Mouse (Mus musculus) lung, postnatal 0 days (tissue): Measurements from ENCODE around the gene Apoe.

Experiments
- CTCF ChIP-seq: IDR thresholded peaks from 2 replicates; pipeline ENCODE4 v1.5.1; 2016; ENCODE audit warnings: antibody characterized with exemption, mild to moderate bottlenecking
- EP300 ChIP-seq: IDR thresholded peaks from 2 replicates; pipeline ENCODE4 v1.6.1; 2016; ENCODE audit warnings: antibody characterized with exemption, mild to moderate bottlenecking, control low read depth

- TF ChIP-seq CTCF (no peak), EP300 (no peak)
These were observed 12.5 kb downstream of the Apoe start for GRCm38 (mm10) chr7:19686521-19686920.
